Mouse (Mus musculus) E14TG2a.4 (cell line): ENCODE measurements around the gene Nr2f2.

Experiments used
- H3K27me3 ChIP-seq: 2 replicates; pipeline ENCODE4 v1.6.1; 2014; ENCODE audit warnings: low read length, control low read depth; ENCODE audit not compliant: insufficient read depth
- H3K36me3 ChIP-seq: 2 replicates; pipeline ENCODE4 v1.6.1; 2014; ENCODE audit warnings: low read length, control low read depth; ENCODE audit not compliant: insufficient read depth
- H3K4me1 ChIP-seq: replicated peaks from 2 replicates; pipeline ENCODE4 v1.6.1; 2014; ENCODE audit warnings: low read depth, low read length, control low read depth
- H3K4me3 ChIP-seq: replicated peaks from 2 replicates; pipeline ENCODE4 v1.5.1; 2014; ENCODE audit warnings: mild to moderate bottlenecking, low read length
- H3K9me3 ChIP-seq: 2 replicates; pipeline ENCODE4 v1.6.1; 2014; ENCODE audit warnings: low read length, control low read depth
- CTCF ChIP-seq: conservative IDR thresholded peaks from 2 replicates; pipeline ENCODE4 v1.5.1; 2014; ENCODE audit warnings: low read length
- NANOG ChIP-seq: IDR thresholded peaks from 2 replicates; pipeline ENCODE4 v1.6.1; 2014; ENCODE audit warnings: borderline replicate concordance, low read length, mixed read lengths
- POU5F1 ChIP-seq: IDR thresholded peaks from 2 replicates; pipeline ENCODE4 v1.6.1; 2014; ENCODE audit warnings: low read length, borderline replicate concordance

Nr2f2 gene

DNA sequence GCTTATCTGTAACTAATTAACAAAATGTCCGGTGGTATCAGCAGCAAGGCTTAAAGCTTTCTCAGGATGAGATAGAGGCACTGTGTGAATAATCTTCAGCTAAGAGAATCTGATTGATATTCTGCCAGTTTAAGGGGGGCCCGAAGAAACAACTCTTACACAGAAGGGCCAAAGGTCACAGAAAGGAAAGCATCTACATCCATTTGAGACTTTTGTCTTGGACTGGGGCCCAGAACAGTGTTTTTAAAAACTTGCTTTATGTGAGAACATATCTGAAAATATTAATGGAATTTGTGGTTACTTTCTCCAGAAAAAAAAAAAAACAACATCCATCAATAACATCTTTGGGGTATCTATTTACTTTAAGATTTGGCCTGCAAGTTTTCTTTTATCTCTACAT is 38.9 kb upstream of the Nr2f2 start:
- no peaks in the 10 kb centered on the region for H3K36me3 ChIP-seq
- no peaks in the 10 kb centered on the region for H3K27me3 ChIP-seq
- H3K4me3 ChIP-seq = no peak overlapping the region
- no peaks in the 10 kb centered on the region for H3K9me3 ChIP-seq
- H3K4me1 ChIP-seq = 0 out of 2 replicates have a peak, but pooled peaks cover 5% of the 10 kb centered on the region
- TF ChIP-seq NANOG (no peak), CTCF (no peak), POU5F1 (no peak)

DNA sequence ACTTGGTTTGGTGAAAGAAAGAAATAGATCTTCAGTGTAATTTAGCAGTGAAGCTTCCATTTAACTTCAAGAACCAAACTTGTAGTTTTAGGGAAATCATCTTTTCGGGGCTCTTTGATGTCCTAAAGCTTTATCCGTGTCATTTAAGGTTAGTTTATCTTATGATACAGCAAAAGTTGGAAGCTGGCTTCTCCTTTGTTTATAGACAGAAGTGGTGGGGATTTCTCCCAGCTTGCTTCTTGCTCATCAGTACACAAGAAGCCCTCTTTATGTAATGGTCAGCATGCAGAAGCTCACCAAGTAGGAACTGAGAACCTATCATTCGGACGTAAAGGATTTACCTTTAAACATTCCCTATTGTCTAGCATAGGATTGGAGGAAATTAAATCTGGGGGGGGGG is 16.3 kb upstream of the Nr2f2 start:
- peaks cover 9% of the 10 kb centered on the region; the same call in 1 of the 2 replicates for H3K4me1 ChIP-seq
- TF ChIP-seq NANOG (no peak), CTCF (no peak), POU5F1 (no peak)
- H3K9me3 ChIP-seq = no peaks in the 10 kb centered on the region
- H3K36me3 ChIP-seq = no peaks in the 10 kb centered on the region
- peaks cover 3% of the 10 kb centered on the region; the same call in 1 of the 2 replicates for H3K27me3 ChIP-seq
- no peak overlapping the region for H3K4me3 ChIP-seq

DNA sequence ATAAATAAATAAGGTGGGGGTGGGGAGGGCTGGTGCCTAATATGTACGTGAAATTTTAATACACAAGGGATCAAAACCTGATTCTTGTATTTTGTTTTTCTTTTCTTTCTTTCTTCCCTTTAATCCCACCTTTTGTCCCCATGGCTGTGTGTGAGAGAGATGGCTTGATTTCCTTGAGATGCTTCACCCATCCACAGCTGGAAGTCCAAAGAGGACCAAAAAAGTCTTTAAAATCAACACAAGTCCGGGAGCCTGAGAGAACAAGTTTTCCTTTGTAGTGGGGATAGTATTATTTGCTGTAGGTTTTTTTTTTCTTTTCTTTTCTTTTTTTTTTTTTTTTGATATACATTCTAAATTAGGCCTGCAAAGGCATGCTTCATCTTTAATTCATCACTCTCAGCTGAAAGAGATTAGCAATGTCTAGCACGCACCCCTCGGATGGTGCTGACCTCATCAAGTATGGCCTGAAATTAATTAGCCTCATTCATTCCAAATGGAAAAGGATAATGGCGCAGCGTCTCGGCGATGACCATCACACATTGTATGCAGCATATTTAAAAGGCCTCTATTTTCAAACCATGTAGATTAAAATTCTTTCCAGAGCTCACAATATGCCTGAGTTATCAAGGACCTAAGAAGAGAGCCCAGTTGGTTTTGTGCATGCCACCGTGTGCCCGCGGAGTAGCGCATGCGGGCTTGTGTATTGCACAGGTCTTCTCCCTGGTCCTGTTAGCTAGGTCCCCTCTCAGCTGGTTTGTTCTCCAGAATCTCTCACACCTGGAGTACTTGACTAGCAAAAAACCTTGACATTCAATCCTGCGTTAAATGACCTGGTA is 15.1 kb upstream of the Nr2f2 start:
- Histone ChIP-seq H3K4me1 (peaks cover 9% of the 10 kb centered on the region; the same call in 1 of the 2 replicates), H3K27me3 (peaks cover 3% of the 10 kb centered on the region; the same call in 1 of the 2 replicates), H3K36me3 (no peaks in the 10 kb centered on the region), H3K4me3 (no peak overlapping the region), H3K9me3 (no peaks in the 10 kb centered on the region)
- TF ChIP-seq POU5F1 (no peak), CTCF (no peak), NANOG (no peak)

DNA sequence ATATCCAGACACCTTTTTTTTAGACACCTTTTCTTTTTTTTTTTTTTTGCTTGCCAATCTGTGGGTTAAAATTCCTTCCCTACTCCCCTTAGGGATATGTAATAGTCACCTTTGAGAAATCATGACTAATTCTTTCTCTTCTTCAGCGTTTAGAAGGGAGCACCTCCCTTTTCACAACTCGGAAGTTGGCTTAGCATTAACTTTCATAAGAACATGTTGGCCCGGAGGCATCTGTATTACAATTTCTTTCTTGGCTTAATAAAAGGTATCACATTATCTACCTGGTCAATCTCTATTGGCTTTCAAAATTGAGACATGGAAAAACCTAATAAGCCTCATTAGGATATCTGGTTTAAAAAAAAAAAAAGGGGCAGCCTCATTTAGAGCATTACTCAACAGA is 14.4 kb upstream of the Nr2f2 start:
- Histone ChIP-seq H3K36me3 (no peaks in the 10 kb centered on the region), H3K4me3 (no peak overlapping the region), H3K9me3 (no peaks in the 10 kb centered on the region), H3K27me3 (peaks cover 1% of the 10 kb centered on the region; the same call in 1 of the 2 replicates), H3K4me1 (peaks cover 9% of the 10 kb centered on the region; the same call in 1 of the 2 replicates)
- TF ChIP-seq POU5F1 (no peak), NANOG (no peak), CTCF (no peak)

DNA sequence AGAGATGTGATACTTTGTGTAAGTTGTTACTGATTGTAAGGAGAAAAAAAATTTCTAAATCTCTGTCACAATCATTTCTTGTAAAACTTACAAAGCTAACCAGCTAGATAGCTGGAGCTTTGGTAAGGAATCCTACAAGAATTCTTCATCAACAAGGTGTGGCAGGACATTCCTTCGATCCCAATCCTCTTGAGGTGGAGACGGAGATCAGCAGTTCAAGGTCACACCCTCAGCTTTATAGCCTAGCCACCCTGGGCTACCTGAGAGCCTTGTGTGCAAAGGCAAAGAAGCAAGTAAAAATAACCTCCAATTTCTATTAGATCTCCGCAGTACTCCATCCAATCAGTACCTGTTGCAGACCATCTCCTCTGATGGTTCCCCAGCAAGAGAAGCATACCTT is 13.7 kb upstream of the Nr2f2 start:
- no peaks in the 10 kb centered on the region for H3K9me3 ChIP-seq
- no peak overlapping the region for H3K4me3 ChIP-seq
- peaks cover 9% of the 10 kb centered on the region; the same call in 1 of the 2 replicates for H3K4me1 ChIP-seq
- no peaks in the 10 kb centered on the region for H3K27me3 ChIP-seq
- TF ChIP-seq NANOG (no peak), CTCF (no peak), POU5F1 (no peak)
- no peaks in the 10 kb centered on the region for H3K36me3 ChIP-seq

DNA sequence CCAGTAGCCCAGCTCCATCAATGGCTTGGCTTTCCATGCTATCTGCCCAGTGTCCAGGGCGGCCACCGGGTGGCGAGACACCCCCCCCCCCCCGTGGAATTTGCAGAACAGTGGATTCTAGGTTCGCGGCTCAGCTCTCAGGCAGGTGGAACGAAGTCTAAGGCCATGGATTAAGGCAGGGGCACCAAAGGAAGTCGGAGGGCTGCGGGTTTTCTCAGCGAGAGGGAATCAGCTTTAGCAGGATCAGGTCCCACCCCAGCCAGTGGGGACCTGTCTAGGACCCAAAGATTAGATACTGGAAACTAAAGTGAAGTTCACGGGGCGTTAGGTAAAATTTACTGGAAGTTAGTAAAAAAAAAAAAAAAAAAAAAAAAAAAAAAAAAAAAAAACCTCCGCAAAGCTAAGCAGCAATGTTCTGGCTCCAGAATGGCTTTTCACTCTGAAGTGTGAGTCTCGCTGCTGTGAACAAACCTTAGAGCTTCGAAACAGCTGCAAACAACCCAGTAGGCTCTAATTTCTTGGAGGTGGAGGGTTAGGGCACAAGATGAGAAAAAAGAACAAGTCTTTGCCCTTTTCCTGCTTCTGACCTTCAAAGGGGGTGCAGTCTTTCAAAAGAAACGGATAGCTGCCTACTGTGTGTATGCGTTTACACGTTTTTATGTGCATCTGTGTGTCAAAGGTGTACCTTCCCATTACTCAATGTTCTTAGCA is 4.2 kb upstream of the Nr2f2 start:
- no peak for TF ChIP-seq POU5F1
- TF ChIP-seq CTCF = no peak
- TF ChIP-seq NANOG = no peak
- peaks cover 37% of the 10 kb centered on the region for H3K4me1 ChIP-seq
- H3K9me3 ChIP-seq = no peaks in the 10 kb centered on the region
- no peaks in the 10 kb centered on the region for H3K36me3 ChIP-seq
- H3K27me3 ChIP-seq = peaks cover 66% of the 10 kb centered on the region
- H3K4me3 ChIP-seq = peak overlapping the region; percentile 60; the same call in 1 of the 2 replicates

DNA sequence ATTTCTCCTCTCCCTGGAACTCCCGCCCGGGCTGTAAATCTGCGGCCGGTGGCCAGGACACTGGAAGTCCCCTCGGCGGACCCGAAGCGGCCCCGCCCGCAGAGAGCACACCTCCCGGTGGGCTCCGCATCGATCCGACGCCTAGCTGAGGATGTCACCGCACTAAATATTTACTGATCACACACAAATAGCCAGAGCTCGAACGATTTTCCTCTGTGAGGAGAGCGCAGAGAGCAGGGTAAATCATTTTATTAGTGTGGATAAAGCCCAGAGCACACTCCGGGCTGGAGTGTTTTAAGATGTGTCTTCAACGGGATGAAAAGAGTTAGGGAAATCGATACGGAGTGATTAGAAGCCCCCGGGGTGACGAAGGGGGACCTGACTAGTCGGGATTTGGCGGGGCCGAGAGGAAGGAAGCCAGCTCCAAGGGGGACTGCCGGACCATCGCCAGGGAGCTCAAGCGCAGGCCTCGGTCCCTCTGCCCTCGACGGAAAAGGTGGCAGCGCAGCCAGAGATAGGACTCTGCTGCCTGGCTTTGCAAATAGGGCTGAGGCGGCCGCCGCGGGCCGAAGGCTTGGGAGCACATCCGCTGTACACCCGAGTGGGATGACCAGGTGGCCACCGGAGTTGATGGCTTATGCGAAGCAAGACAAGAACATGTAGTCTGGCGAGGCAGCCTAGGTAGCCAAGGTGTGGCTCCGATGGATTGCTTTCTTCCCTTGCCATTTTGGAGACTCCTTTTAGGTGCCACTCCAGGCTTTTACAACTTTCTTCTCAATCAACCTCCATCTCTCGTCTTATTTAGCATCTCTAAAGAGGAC is 3.4 kb upstream of the Nr2f2 start:
- Histone ChIP-seq H3K27me3 (peaks cover 74% of the 10 kb centered on the region), H3K4me3 (peak overlapping the region; percentile 60), H3K36me3 (no peaks in the 10 kb centered on the region), H3K9me3 (no peaks in the 10 kb centered on the region), H3K4me1 (peaks cover 45% of the 10 kb centered on the region)
- no peak for TF ChIP-seq POU5F1
- no peak for TF ChIP-seq NANOG
- TF ChIP-seq CTCF = no peak

DNA sequence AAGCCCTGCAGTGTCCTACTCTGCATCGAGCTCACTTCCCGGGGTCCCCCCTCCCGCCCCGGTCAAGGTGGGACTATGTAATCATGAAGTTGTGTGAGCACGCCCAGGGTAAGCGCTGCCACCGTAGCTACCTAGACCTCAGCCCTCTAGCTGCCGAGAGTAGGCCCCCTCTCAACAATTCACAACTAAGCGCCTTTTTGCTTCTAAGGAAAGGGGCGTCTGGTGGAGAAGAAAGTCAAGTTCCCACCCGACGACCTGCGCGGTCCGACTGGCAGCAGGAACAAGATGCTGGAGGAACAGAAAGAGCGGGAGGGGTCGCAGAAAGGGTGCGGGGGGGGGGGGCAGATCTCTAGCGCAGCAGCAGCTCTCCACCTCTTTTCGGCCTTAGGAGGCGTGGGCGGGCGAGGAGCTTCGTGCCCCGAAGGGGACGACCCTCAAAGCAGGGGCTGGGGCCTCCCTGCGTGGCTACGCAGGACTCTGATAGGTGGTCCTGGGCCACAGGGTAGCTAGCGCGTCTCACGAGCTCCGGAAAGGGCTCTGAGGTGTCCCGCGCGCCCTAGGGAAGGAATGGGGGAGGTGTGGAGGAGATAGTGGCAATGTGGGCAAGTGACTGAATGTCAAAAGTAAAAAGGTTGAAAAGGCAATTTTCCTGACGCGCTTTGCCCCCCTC is 2.7 kb upstream of the Nr2f2 start:
- H3K27me3 ChIP-seq = peaks cover 79% of the 10 kb centered on the region
- TF ChIP-seq POU5F1 (no peak), CTCF (no peak), NANOG (no peak)
- H3K4me3 ChIP-seq = peak overlapping the region; percentile 60

More for the DNA sequence above, 2.7 kb upstream of the Nr2f2 start:
- Histone ChIP-seq H3K36me3 (no peaks in the 10 kb centered on the region), H3K4me1 (peaks cover 49% of the 10 kb centered on the region), H3K9me3 (no peaks in the 10 kb centered on the region)
